Mouse (Mus musculus) brain, adult 2 months (tissue): ENCODE measurements around the gene Pi4kb.

Experiments
- DNase-seq: peaks from one replicate; pipeline ENCODE4 v3.0.0; 2011; ENCODE audit warnings: low read depth, low spot score

Gene Pi4kb

DNA sequence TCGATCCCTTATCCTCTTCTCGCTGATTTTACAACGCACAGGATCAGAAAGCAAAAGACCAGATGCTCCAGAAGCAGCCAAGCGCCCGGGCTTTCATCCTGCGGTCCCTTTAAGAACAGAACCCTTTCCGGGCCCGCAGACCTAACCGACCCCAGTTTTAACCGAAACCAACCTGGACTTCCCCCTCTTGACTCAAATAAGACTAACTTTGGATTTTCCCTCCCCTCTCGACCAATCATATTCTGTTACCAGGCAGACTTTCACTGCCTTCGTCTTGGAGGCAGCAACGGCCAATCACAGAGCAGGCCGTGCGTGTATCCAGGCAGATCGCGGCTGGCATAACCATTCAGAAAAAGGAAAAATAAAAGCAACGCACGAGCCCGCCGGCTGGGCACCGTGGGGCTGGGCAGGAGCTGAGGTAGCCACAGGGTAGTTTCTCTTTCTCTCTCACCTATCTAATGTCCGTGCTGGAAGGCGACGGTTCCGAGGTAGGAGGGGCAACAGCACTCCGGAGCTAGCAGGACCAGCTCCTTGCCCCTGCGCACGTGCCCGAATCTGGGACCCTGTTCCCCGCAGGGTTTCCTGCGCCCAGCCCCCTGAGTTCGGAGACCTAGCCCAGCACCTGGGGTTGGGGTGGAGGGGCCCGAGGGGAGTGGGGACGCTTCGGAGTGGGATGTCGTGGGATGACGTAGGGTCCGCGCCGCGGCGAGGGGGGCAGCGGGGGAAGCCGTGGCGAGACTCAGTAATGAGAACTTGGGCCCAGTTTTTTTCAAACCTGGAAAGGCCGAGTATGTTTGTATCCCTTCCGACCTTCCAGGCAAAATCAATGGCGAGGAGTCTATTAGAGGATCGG is 20.5 kb upstream of the Pi4kb start, which contains the start of gene Rfx5:
TSS of gene Rfx5 (plus strand) at position 312 of the 853 bp plus-strand sequence.
- DNase-seq = peak; percentile 99

GRCm38 (mm10) chr3:94958295-94958694 is 16.2 kb upstream of the Pi4kb start:
- DNase-seq = no peak

- DNase-seq = no peak
These were observed 14.7 kb upstream of the Pi4kb start for GRCm38 (mm10) chr3:94959871-94960270.

GRCm38 (mm10) chr3:94960322-94960721 is 14.2 kb upstream of the Pi4kb start:
- DNase-seq = no peak

DNA sequence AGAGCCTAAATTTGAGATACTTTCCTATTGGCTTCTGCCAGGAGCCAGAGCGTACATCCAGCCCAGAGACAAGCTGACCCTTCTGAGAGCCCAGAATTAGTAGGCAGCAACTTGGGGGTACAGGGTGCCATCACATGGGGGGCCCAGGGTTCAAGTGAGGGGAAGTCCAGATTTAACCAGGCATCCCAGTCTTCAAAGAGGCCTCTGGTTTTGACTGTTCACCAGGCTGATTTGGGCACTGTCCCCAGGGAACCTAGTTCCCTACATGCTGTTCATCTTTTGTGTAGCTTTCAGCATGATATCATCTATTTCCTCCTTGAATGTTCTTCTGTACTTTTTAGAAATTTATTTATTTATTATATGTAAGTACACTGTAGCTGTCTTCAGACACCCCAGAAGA is 9.5 kb upstream of the Pi4kb start:
- DNase-seq = no peak

DNA sequence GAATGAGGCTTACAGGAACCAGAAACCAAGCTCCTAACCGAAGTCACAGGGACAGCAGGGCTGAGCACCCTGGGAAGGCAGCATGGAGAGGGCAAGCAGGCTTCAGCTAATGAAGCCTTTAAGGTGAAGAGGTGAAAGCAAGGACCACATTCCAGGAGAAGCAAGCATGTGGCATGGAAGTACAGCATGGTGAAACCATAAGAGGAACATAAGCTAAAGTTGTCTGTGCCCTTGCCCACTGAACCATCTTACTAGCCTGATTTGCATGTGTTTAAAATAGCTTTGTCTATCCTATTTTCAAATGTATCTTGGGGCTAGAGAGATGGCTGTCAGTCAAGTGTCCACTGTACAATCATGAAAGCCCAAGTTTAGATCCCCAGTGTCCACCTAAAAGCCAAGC is 8.7 kb upstream of the Pi4kb start:
- no peak for DNase-seq

DNA sequence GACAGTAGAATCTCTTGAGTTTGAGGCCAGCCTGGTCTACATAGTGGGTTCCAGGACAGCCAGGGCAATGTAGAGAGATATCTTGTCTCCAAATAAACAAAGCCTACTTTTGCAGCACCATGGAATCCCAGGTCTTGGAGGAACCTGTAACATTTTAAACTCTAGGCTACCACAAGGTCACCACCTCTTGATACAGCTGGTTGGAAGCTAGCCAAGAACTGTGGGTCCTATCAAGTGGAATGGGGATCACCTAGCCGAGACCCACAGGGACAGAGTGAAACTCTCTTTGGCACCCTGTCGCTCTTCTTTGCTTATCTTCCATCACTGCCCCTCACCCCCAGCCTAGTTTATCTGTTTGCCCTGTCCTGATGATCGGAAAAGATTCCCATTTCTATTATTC is 2.0 kb upstream of the Pi4kb start:
- DNase-seq = no peak

DNA sequence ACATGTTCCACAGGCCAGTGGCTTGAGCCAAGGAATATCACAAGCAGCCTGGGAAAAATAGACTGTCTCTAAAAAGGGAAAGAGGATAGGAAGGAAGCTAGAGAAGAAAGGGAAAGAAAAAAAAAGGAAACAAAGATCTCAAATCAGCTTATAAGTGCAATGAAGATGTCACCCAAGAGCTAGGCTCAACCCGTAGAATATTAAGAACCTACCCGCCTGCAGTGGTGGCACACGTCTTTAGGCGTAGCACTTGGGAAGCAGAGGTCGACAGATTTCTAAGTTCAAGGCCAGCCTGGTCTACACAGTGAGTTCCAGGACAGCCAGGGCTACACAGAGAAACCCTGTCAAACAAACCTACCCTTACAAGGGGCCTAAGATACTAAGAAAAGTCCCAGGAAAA is 911 bp upstream of the Pi4kb start:
- no peak for DNase-seq

DNA sequence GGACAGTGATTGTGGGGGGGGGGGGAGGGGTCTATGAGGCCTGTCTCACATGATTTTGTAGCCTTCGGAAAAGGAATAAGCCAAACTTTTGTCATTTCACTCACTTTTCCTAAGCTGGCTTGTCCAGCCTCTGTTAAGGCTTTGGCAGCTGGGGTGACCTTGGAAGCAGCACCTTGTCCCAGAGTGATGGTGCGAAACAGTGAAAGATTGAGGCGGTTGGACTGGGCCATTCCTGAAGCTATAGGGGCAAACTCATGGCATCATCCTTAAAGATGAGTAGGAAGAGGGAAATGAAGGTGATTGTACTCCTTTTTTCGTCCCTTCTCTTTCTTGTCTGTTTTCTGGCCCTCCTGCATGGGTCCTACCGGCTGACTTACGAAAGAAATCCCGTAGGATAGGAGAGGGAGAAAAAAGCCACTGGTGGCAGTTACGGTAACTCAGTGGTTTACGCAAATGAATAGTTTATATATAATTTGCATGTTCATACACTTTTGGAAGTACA is 454 bp upstream of the Pi4kb start:
- DNase-seq = no peak

GRCm38 (mm10) chr3:94984312-94984711 is 9.8 kb downstream of the Pi4kb start:
- DNase-seq = no peak

DNA sequence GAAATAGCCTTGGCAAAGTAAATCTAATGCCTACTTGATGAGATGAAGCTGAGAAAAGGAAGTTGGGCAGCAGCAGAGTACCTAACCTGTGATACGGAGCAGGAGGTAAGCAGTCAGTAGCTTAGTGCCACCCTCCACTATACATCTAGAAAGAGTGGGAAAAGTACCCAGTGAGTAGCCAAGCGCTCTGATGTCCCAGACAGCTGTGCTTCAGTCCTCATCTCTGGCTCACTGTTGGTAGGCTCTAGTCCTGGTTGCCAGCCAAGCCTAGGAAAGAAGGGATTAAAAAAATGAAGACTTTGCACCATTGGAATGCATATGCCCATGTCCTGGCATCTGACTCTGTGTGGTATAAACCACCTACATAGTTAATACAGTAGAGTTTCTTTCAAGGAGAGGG is 11.0 kb downstream of the Pi4kb start:
- DNase-seq = no peak

DNA sequence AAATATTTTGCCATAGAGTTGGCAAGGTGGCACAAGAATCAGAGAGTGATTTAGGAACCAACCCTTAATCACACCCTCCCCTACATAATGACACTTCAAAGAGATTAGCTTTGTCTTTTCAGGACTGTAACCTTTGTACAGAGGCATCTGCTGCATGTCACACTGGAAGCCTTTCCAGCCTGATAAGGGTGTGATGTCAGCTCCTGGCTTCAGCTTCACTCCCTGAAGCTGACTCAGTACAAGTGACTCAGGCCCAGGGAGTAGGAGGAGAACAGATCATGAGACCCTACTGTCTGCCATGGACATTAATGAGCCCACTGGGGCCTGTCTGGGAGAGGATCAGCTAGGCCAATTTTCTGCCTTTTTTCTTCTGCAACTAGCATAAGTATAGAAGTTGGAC is 13.0 kb downstream of the Pi4kb start:
- DNase-seq = peak; percentile 89

DNA sequence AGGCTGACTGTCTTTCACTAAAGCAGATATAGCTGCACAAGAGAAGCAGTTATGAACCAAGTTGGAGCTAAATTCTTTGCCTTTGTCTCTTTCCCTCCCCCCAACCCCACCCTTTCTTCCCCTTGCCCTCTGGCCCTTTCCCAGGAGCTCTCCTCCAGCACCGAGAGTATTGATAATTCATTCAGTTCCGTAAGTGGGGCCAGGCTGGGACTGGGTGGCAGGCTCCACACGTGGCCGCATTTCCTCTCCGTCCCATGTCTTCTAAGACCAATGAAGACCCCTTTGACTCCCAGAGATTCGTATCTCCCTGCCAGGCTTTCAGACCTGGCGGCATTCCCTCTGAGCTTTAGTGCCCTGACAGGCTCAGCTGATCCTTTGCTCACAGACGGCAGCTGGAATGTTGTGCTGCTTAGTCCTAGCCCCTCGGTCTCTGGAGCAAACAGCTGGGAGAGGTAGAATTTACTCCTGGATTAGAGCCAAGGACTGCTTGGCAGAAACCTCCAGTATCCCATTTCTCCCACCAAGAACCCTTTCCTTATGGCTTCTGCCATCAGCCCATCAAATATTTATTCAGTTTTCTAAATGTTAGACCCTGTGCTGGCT is 14.7 kb downstream of the Pi4kb start:
- DNase-seq = no peak

DNA sequence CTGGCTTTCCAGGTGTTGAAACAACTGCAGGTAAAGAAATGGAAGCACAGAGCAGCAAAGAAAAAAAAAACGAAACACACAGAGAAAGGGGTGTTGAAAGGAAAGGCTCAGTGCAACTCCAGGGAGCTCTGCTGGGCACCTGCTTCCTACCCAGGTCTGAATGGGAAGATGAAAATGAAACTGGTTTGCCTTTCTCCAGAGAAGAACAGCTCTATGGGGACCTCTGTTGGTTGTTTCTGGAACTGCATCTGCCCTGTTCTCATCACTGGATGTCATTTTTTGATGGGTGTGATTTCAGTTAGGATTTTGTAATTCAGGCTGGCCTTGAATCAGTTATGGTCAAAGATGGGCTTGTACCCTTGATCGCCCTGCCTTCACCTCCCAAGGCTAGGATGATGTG is 22.4 kb downstream of the Pi4kb start:
- peak; percentile 82 for DNase-seq

- DNase-seq = peak; percentile 55
These were observed 28.0 kb downstream of the Pi4kb start for GRCm38 (mm10) chr3:95002569-95002968.

DNA sequence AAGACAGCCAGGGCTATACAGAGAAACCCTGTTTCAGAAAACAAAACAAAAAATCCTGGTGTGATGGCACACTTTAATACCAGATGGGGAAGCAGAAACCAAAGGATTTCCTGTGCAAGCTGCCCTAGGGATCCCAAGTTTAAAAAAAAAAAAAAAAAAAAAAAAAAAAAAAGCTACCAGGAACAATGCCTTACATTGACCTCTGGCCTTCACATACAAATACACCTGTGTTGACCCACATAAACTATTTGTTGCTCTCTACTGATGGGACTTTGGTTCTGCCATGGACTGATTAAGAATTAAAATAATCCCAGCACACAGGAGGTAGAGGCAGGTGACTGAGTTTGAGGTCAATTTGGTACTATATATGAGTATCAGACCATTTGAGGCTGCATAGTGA is 28.7 kb downstream of the Pi4kb start:
- no peak for DNase-seq

DNA sequence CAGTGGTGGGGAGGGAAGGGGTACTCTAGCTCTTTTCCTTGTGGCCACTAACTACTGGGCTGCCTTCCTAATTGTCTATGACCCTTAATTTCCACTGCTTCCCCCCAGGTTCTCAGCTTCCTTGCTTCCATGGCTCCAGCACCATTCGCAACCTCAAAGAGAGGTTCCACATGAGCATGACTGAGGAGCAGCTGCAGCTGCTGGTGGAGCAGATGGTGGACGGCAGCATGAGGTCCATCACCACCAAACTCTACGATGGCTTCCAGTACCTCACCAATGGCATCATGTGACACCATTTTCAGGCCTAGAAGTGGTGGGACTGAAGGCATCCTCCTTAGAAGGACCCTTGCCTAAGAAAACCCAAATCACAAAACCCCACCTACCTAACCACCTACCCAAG is 31.1 kb downstream of the Pi4kb start:
- DNase-seq = peak; percentile 44

DNA sequence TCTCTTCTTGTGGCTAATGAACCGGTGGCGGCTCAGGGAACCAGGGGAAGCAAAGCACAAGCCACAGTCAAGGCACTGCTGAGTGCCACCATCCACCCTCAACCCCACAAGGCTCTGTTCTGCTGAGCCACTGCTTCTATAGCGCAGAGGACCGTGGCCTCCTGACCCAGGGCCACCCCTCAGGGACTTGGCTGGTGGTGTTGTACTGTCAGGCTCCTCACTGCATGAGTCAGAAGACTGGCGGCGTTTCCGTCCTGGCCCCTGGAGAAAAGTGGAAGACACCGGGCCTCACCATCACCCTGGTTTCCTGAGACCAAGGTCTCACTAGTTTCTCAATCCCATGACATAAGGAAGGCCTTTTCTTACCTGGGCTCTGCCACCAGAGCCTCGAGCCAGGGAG is 33.2 kb downstream of the Pi4kb start:
- DNase-seq = no peak

DNA sequence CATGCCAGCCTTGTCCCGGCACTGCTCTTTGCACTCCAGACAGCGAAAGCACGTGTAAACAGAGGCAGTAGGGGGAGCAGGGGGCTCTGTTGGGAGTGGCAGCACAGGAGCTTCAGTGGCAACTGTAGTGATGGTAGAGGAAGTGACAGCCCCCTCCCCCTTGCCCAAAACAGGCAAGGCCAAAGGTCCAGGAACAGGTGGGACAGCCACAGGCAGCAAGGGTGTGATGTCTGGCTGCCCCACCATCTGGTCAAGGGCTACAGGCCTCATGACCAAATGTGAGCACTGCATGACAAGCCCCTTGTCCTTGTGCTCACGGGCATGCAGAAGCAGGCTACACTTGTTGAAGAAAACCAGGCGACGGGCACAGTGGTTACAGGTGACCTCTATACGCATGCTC is 35.9 kb downstream of the Pi4kb start:
- DNase-seq = peak; percentile 31

GRCm38 (mm10) chr3:95012982-95013381 is 38.5 kb downstream of the Pi4kb start:
- no peak for DNase-seq

DNA sequence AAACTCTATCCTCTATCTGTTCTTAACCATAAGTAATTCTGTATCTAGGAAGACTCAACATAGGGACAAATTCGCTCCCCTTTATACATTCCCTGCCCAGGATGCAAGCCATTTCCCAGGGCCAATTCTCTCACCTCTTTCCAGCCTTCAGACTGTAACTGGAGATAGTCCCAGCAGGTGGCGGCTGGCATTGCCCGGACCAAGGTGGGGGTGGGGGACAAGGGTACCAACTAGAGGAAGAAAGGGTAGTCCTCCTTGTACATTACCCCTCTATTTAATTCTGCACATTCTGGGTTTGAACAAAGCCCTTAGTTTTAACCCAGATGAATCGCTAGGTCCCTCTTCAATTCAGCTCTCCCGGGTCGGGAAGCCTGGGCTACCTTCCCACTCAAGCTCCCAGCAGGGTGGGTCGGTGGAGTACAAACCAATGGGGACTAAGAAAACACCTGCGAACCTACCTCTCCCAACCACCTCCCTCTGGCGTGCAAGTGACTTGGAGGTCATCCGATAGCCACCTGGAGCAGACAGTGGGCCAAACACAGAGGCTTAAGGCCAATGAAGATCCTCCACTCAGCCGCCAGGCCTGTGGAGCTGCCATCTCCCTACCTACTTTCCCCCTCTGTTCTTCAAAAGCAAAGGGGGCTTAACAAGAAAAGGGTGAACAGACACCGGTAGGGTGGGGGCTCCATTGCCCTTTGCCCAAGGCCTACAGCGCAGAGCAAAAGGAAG is 39.3 kb downstream of the Pi4kb start:
- peak; percentile 86 for DNase-seq

DNA sequence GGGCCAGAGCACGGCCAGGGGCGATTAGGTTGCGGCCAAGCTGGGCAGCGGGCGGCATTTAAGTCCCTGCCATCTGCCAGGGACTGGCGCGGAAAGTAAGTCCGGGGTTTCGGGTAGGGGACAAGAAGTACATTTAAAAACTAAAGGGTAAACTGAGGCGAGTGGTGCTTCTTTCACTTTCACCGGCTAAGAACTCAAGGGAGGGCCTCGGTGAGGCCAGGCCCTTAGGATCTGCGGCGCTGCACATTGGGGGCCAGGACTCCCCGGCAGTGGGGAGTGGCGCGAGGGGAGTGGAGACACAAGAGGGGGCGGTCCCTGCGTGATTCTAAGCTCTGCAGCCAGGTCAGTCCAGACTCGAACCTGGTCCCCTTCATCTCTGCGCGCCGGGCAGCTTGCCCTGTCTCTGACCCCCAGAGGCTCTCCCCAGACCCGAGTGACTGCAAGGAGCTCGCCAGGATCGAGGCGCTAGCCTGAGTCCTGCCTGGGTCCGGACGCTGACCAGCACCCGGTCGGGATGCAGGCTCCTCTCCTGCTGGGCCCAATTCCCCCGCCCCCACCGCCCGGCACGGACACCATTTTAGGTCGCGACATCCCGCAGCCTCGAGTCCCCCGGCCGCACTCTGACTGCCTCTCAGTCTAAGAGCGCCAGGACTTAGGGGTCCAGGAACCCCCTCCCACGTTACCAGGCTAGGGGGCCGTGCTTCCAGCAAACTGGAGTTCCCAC is 40.1 kb downstream of the Pi4kb start:
- DNase-seq = peak; percentile 45
